Mouse (Mus musculus) neural tube, embryonic 14.5 days (tissue): ENCODE data around the gene Mllt6. TPM values are rescaled to one million over a fixed set of nuclear protein-coding genes. Genes with fewer than 3 reads are reported as not detected.
"Not testable (repeated sequence)": the region's sequence is repeated elsewhere in the genome, so short reads cannot be mapped to it uniquely, and the experiment has no call there.

ENCODE experiments used
- ATAC-seq: fragments of 200-750 bp; cut with Nextera tagmentation; 2 replicates; pipeline ENCODE4 v1.8.0; 2017; ENCODE audit warnings: low read depth, mild to moderate bottlenecking, moderate TSS enrichment, moderate library complexity
- H3K27ac ChIP-seq: fragments of 300-500 bp; sonication (generic); 2 replicates; pipeline ENCODE4 v1.5.1; 2014; ENCODE audit warnings: low read depth, mild to moderate bottlenecking, control low read depth, low read length, moderate library complexity, mixed read lengths
- H3K27me3 ChIP-seq: fragments of 300-500 bp; sonication (generic); 2 replicates; pipeline ENCODE4 v1.6.1; 2014; ENCODE audit warnings: low read length; ENCODE audit not compliant: control insufficient read depth, insufficient read depth
- H3K36me3 ChIP-seq: fragments of 300-500 bp; sonication (generic); 2 replicates; pipeline ENCODE4 v1.6.1; 2014; ENCODE audit warnings: low read length, mixed read lengths; ENCODE audit not compliant: control insufficient read depth, insufficient read depth
- H3K4me1 ChIP-seq: fragments of 300-500 bp; sonication (generic); 2 replicates; pipeline ENCODE4 v1.6.1; 2014; ENCODE audit warnings: low read length; ENCODE audit not compliant: control insufficient read depth, insufficient read depth
- H3K4me2 ChIP-seq: fragments of 300-500 bp; sonication (generic); 2 replicates; pipeline ENCODE4 v1.6.1; 2014; ENCODE audit warnings: mild to moderate bottlenecking, low read depth, low read length, control low read depth
- H3K4me3 ChIP-seq: fragments of 300-500 bp; sonication (generic); 2 replicates; pipeline ENCODE4 v1.5.1; 2014; ENCODE audit warnings: low read depth, low read length, control low read depth, mixed read lengths
- H3K9ac ChIP-seq: fragments of 300-500 bp; sonication (generic); replicated peaks from 2 replicates; pipeline ENCODE4 v1.6.1; 2014; ENCODE audit warnings: low read depth, mild to moderate bottlenecking, control low read depth, low read length, mixed read lengths
- H3K9me3 ChIP-seq: fragments of 300-500 bp; sonication (generic); 2 replicates; pipeline ENCODE4 v1.6.1; 2016; ENCODE audit warnings: low read length; ENCODE audit not compliant: control insufficient read depth
- WGBS: fragments of 180-500 bp; shearing (Covaris S2); extraction: QIAGEN DNeasy Blood & Tissue Kit; methylation state at CpG from one replicate; pipeline ENCODE4 v1.1.7; 2014; 5-methylcytosine and 5-hydroxymethylcytosine counted together
- polyA plus RNA-seq: library from polyadenylated mRNA; unstranded; fragments of >200 nt; fragmentation: Nextera tagmentation; extraction: Ambion mirVana; gene quantifications from 2 replicates; pipeline ENCODE4 v1.2.1, GENCODE M21; 2014

The Mllt6 gene
- polyA plus RNA-seq, 1 experiment from 2014 or later, result 4.7 TPM

DNA sequence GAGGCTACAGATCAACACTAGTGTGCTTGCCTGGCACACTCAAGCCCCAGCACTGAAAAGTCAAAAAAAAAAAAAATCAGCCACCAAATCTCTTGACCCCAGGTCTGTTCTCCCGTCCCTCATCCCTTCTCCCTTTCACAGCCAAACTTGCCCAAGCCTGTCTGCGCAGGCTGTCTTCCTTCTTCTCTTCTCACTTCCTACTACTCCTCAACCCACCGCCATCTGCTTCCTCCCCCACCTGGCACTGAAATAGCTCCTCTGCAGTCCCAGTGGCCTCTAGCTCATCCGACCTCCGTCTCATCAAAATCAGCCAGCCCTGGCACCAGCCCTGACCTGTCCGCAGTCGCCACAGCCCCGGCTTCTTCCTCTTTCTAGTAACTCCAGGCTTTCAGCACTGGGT is 21.5 kb upstream of the Mllt6 start:
- 63% methylated on average over 8 of the region's 8 CpGs for WGBS
- Histone ChIP-seq H3K27me3 (no peaks in the 10 kb centered on the region), H3K4me1 (no peaks in the 10 kb centered on the region), H3K4me3 (no peak overlapping the region), H3K27ac (no peak overlapping the region), H3K36me3 (no peaks in the 10 kb centered on the region), H3K4me2 (no peak overlapping the region), H3K9ac (no peak overlapping the region), H3K9me3 (no peaks in the 10 kb centered on the region)
- no peak for ATAC-seq

- H3K36me3 ChIP-seq, result no peaks in the 10 kb centered on the region
- WGBS, result 53% methylated on average over 2 of the region's 2 CpGs
- H3K9me3 ChIP-seq, result no peaks in the 10 kb centered on the region
- H3K27ac ChIP-seq, result no peak overlapping the region
- no peaks in the 10 kb centered on the region for H3K27me3 ChIP-seq
- H3K9ac ChIP-seq, result no peak overlapping the region
- no peak overlapping the region for H3K4me2 ChIP-seq
- ATAC-seq, result no peak
- no peaks in the 10 kb centered on the region for H3K4me1 ChIP-seq
- no peak overlapping the region for H3K4me3 ChIP-seq
Measured at GRCm38 (mm10) chr11:97642746-97643145, 20.5 kb upstream of the Mllt6 start.

DNA sequence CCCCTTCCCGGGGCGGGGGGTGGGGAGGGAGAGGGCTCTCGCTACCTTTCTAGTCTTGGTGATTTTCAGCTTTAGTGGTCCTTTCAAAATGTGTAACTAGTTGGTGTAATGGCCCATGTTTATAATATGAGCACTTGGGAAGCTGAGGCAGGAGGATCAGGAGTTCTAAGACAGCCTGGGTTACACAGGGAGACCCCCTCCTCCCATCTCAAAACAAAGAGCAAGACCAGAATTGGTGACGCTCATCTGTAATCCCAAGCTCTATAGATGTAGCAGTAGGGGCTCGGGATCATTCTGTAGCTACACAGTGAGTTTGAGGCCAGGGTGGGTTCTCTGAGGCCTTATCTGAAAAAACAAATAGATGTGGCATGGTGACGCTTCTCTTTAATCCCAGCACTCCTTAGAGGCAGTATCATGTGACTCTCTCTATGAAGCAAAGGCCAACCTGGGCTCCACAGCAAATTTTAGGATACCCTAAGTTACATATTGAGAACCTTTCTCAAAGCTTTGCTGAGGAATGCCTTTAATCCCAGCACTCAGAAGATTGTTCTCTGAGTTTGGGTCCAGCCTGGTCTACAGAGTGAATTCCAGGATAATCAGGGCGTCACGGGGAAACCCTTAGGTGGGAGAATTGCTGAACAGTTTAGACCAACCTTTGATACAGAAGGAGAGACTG is 19.7 kb upstream of the Mllt6 start:
- no peak overlapping the region for H3K4me3 ChIP-seq
- no peaks in the 10 kb centered on the region for H3K9me3 ChIP-seq
- H3K36me3 ChIP-seq, result no peaks in the 10 kb centered on the region
- ATAC-seq, result no peak
- H3K27ac ChIP-seq, result no peak overlapping the region
- no peaks in the 10 kb centered on the region for H3K27me3 ChIP-seq
- H3K4me1 ChIP-seq, result no peaks in the 10 kb centered on the region
- no peak overlapping the region for H3K9ac ChIP-seq
- no peak overlapping the region for H3K4me2 ChIP-seq
- 84% methylated on average over 8 of the region's 8 CpGs for WGBS

DNA sequence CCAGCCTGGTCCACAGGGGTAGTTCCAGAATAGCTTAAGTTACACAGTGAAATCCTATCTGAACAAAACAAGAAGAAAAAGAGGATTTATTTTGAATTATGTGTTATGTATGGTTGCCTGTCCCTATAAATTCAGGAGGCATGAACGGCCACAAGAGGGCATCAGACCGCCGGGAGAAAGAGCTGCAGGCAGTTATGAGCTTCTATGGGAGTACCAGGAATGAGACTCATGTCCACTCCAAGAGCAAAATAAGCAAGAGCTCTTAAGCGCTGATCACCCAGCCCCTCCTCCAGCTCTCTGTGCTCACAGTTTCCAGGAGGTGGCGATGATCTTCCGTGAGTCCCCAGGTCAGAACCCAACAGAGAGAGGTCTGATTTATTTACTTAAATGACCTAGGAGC is 18.4 kb upstream of the Mllt6 start:
- H3K9ac ChIP-seq, result no peak overlapping the region
- no peak for ATAC-seq
- 3% methylated on average over 6 of the region's 6 CpGs for WGBS
- no peaks in the 10 kb centered on the region for H3K4me1 ChIP-seq
- H3K36me3 ChIP-seq, result no peaks in the 10 kb centered on the region
- no peak overlapping the region for H3K4me3 ChIP-seq
- H3K27ac ChIP-seq, result no peak overlapping the region
- H3K27me3 ChIP-seq, result no peaks in the 10 kb centered on the region
- no peak overlapping the region for H3K4me2 ChIP-seq
- no peaks in the 10 kb centered on the region for H3K9me3 ChIP-seq

DNA sequence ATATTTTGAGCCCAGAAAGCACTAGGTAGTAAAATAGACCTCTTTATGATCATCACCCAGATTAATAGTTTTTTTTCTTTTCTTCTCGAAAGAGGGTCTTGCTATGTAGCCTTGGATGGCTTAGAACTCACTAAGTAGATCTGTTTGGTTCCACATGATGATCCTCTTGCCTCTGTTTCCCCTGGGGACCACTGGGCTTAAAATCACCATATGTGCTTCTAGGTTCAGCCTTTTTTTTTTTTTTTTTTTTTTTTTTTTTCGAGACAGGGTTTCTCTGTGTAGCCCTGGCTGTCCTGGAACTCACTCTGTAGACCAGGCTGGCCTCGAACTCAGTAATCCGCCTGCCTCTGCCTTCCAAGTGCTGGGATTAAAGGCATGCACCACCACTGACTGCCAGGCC is 14.7 kb upstream of the Mllt6 start:
- 82% methylated on average over 4 of the region's 4 CpGs for WGBS
- not testable (repeated sequence) for H3K4me2 ChIP-seq, H3K9me3 ChIP-seq, ATAC-seq, H3K4me3 ChIP-seq, H3K4me1 ChIP-seq, H3K27ac ChIP-seq, H3K36me3 ChIP-seq, H3K27me3 ChIP-seq, H3K9ac ChIP-seq

- no peak overlapping the region for H3K4me3 ChIP-seq
- H3K27me3 ChIP-seq, result no peaks in the 10 kb centered on the region
- no peak for ATAC-seq
- no peaks in the 10 kb centered on the region for H3K9me3 ChIP-seq
- no peak overlapping the region for H3K27ac ChIP-seq
- H3K4me1 ChIP-seq, result no peaks in the 10 kb centered on the region
- no peak overlapping the region for H3K4me2 ChIP-seq
- WGBS, result 48% methylated on average over 5 of the region's 5 CpGs
- H3K9ac ChIP-seq, result no peak overlapping the region
- no peaks in the 10 kb centered on the region for H3K36me3 ChIP-seq
Measured at GRCm38 (mm10) chr11:97650341-97650740, 12.9 kb upstream of the Mllt6 start.

DNA sequence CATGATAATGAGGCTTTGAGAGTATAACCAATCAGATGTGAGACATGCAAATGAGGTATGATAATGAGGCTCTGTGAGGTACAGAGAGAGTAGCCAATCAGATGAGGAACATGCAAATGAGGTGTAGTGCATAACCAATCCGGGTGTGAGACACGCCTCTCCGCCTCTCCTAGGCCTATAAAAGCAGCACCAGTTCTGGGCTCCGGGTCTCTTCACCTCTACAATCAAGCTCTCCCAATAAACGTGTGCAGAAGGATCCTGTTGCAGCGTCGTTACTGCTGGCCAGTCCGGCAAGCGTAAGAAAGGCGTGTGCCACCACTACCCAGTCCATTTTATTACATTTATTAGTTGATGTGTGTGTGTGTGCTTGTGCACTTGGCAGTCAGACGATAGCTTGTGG is 9.8 kb upstream of the Mllt6 start:
- H3K4me1 ChIP-seq, ATAC-seq, H3K4me2 ChIP-seq, H3K27me3 ChIP-seq, H3K4me3 ChIP-seq, H3K27ac ChIP-seq, H3K36me3 ChIP-seq, H3K9me3 ChIP-seq, H3K9ac ChIP-seq: not testable (repeated sequence)
- WGBS, result 93% methylated on average over 11 of the region's 11 CpGs

DNA sequence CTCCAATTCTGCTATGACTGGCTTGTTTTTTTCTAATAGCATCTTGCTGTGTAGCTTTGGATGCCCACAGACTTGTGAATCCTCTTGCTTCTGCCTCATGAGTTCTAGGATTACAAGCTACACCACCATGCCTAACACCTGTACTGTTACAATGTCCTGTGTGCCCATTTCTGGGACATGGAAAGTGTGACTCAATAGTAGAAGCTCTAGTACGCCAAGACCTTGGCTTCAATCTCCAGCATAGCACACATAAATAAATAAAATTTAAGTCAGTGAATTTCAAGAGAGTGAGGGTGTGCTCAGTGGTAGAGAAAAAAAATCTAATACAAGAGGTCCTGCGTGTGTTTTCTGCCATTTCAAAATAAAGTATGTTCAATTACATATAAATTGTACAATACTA is 9.0 kb upstream of the Mllt6 start:
- WGBS, result 97% methylated on average over 2 of the region's 2 CpGs
- no peak overlapping the region for H3K4me2 ChIP-seq
- H3K27me3 ChIP-seq, result no peaks in the 10 kb centered on the region

GRCm38 (mm10) chr11:97656269-97656971 is 6.8 kb upstream of the Mllt6 start:
- H3K4me1 ChIP-seq, result peaks cover 10% of the 10 kb centered on the region
- H3K4me2 ChIP-seq, result no peak overlapping the region
- no peak overlapping the region for H3K27ac ChIP-seq
- ATAC-seq, result no peak
- 0 out of 2 replicates have a peak, but pooled peaks cover 4% of the 10 kb centered on the region for H3K27me3 ChIP-seq
- no peaks in the 10 kb centered on the region for H3K9me3 ChIP-seq
- H3K36me3 ChIP-seq, result no peaks in the 10 kb centered on the region
- H3K9ac ChIP-seq, result no peak overlapping the region
- no peak overlapping the region for H3K4me3 ChIP-seq
- WGBS, result 74% methylated on average over 14 of the region's 14 CpGs

More for the DNA sequence above, 9.0 kb upstream of the Mllt6 start:
- H3K9ac ChIP-seq, result no peak overlapping the region
- no peak for ATAC-seq
- H3K4me1 ChIP-seq, result no peaks in the 10 kb centered on the region; the same call in 1 of the 2 replicates
- no peaks in the 10 kb centered on the region for H3K9me3 ChIP-seq
- no peaks in the 10 kb centered on the region for H3K36me3 ChIP-seq
- no peak overlapping the region for H3K27ac ChIP-seq
- H3K4me3 ChIP-seq, result no peak overlapping the region
